Mouse (Mus musculus): ENCODE results near the gene Srsf7. TPM values are rescaled to one million over a fixed set of nuclear protein-coding genes. Genes with fewer than 3 reads are reported as not detected.

The Srsf7 gene
- polyA plus RNA-seq, 1 experiment from 2014 or later = 890 TPM

Other genes starting within 250 kb of the Srsf7 start
- gene Hnrnpll, start 145.0 kb downstream of the Srsf7 start, polyA plus RNA-seq (2016; fragmentation: Nextera tagmentation; extraction: Ambion mirVana) = 83.4 and 85.8 TPM in 2 replicates
- 13.8 and 17.6 TPM in 2 replicates for gene Galm, start 79.8 kb downstream of the Srsf7 start, polyA plus RNA-seq (2016; fragmentation: Nextera tagmentation; extraction: Ambion mirVana)
- gene Ttc39d, start 153 bp upstream of the Srsf7 start, polyA plus RNA-seq (2016; fragmentation: Nextera tagmentation; extraction: Ambion mirVana) = 0.14 and 0.15 TPM in 2 replicates
- 56.2 and 59.7 TPM in 2 replicates for gene Gemin6, start 17.1 kb upstream of the Srsf7 start, polyA plus RNA-seq (2016; fragmentation: Nextera tagmentation; extraction: Ambion mirVana)
- 24.3 and 26.0 TPM in 2 replicates for gene Morn2, start 82.9 kb upstream of the Srsf7 start, polyA plus RNA-seq (2016; fragmentation: Nextera tagmentation; extraction: Ambion mirVana)
- gene Dhx57, start 83.2 kb upstream of the Srsf7 start, polyA plus RNA-seq (2016; fragmentation: Nextera tagmentation; extraction: Ambion mirVana) = 17.8 and 19.5 TPM in 2 replicates
- 0.35 and 0.70 TPM in 2 replicates for gene Arhgef33, start 100.1 kb upstream of the Srsf7 start, polyA plus RNA-seq (2016; fragmentation: Nextera tagmentation; extraction: Ambion mirVana)
- gene Gm10190, start 166.2 kb upstream of the Srsf7 start, polyA plus RNA-seq (2016; fragmentation: Nextera tagmentation; extraction: Ambion mirVana) = 0.92 and 1.2 TPM in 2 replicates